8 mouse cellular contexts compared by ENCODE assay signal in genomic region chr11:97362649-97362942, GRCm38 (mm10). TPM values are rescaled to one million over a fixed set of nuclear protein-coding genes. Genes with fewer than 3 reads are reported as not detected.
DNase-seq lines count a peak whose midpoint lies in the region; ATAC-seq and TF ChIP-seq lines count a peak whose summit lies in the region.

No protein-coding gene starts in this region.

- H3K4me1 ChIP-seq in MEL (ENCODE audit: control insufficient read depth in 1 of 2, insufficient read depth in 2 of 2, low read length in 2 of 2), result peaks cover 9 to 28% of the 10 kb centered on the region in 2 experiments
- peaks cover 21% of the 10 kb centered on the region for H3K4me1 ChIP-seq in embryonic facial prominence, embryonic 14.5 days (ENCODE audit: control insufficient read depth, insufficient read depth, low read length)
- peaks cover 17% of the 10 kb centered on the region for H3K4me1 ChIP-seq in hindbrain, postnatal 0 days (ENCODE audit: insufficient read depth, low read length)
- peaks cover 27% of the 10 kb centered on the region for H3K4me1 ChIP-seq in lung, embryonic 16.5 days (replicated peaks; ENCODE audit: control insufficient read depth, insufficient read depth, low read length)
- H3K4me1 ChIP-seq in stomach, embryonic 16.5 days (ENCODE audit: control insufficient read depth, insufficient read depth, low read length), result peaks cover 26% of the 10 kb centered on the region

- H3K9ac ChIP-seq in MEL (ENCODE audit: control insufficient read depth, low read depth, low read length, poor library complexity, severe bottlenecking), result peak overlapping the region; percentile 96
- H3K9ac ChIP-seq in embryonic facial prominence, embryonic 14.5 days (ENCODE audit: low read depth, low read length), result peak overlapping the region; percentile 97
- H3K9ac ChIP-seq in hindbrain, postnatal 0 days (replicated peaks; ENCODE audit: low read length), result peak overlapping the region; percentile 98
- H3K9ac ChIP-seq in lung, embryonic 16.5 days (ENCODE audit: low read length), result peak overlapping the region; percentile 97
- H3K9ac ChIP-seq in stomach, embryonic 16.5 days (ENCODE audit: low read length), result peak overlapping the region; percentile 99

- no peak for TF ChIP-seq POLR2A in MEL (IDR thresholded peaks at IDR 0.05; ENCODE audit: control insufficient read depth in 1 of 2, insufficient read depth in 1 of 2, low read depth in 1 of 2, low read length in 2 of 2, poor library complexity in 1 of 2)

- WGBS in embryonic facial prominence, embryonic 14.5 days, result 0% methylated on average over 5 of the region's 39 CpGs
- WGBS in hindbrain, postnatal 0 days, result under 1% methylated on average over 21 of the region's 39 CpGs
- under 1% methylated on average over 26 of the region's 39 CpGs for WGBS in lung, embryonic 16.5 days
- WGBS in stomach, embryonic 16.5 days, result under 1% methylated on average over 39 of the region's 39 CpGs

- peak overlapping the region; percentile 51 for H3K27ac ChIP-seq in MEL (ENCODE audit: control insufficient read depth, low read depth, low read length)
- H3K27ac ChIP-seq in embryonic facial prominence, embryonic 14.5 days (replicated peaks; ENCODE audit: low read depth, low read length), result peak overlapping the region; percentile 77
- H3K27ac ChIP-seq in hindbrain, postnatal 0 days, result peak overlapping the region; percentile 92
- H3K27ac ChIP-seq in lung, embryonic 16.5 days (ENCODE audit: low read length), result peak overlapping the region; percentile 87
- H3K27ac ChIP-seq in stomach, embryonic 16.5 days (ENCODE audit: low read length), result peak overlapping the region; percentile 78

- no peak for TF ChIP-seq RAD21 in MEL (IDR thresholded peaks at IDR 0.05; ENCODE audit: low read depth, low read length)

- no peaks in the 10 kb centered on the region for H3K9me3 ChIP-seq in MEL (replicated peaks; ENCODE audit: insufficient read depth, low read length)
- H3K9me3 ChIP-seq in embryonic facial prominence, embryonic 14.5 days (ENCODE audit: control insufficient read depth, low read length), result no peaks in the 10 kb centered on the region
- H3K9me3 ChIP-seq in hindbrain, postnatal 0 days (ENCODE audit: low read length), result no peaks in the 10 kb centered on the region
- no peaks in the 10 kb centered on the region for H3K9me3 ChIP-seq in lung, embryonic 16.5 days (ENCODE audit: control insufficient read depth, low read length)
- H3K9me3 ChIP-seq in stomach, embryonic 16.5 days (replicated peaks; ENCODE audit: control insufficient read depth, low read length), result no peaks in the 10 kb centered on the region

- peak; percentile 31 for DNase-seq in kidney, adult 9 months
- no peak for DNase-seq in kidney, postnatal 4 days
- peak; percentile 51 for DNase-seq in MEL (ENCODE audit: low read depth, low spot score)
- DNase-seq in embryonic facial prominence, embryonic 14.5 days (ENCODE audit: low spot score), result no peak
- peak; percentile 40 for DNase-seq in hindbrain, postnatal 0 days (ENCODE audit: low spot score)
- DNase-seq in c-Kit-positive CD71-positive TER-119-positive erythroid progenitor cells, embryonic 14.5 days (ENCODE audit: low spot score), result no peak

- peaks cover 5 to 15% of the 10 kb centered on the region in 2 experiments for H3K36me3 ChIP-seq in MEL (ENCODE audit: control insufficient read depth in 1 of 2, insufficient read depth in 2 of 2, low read length in 2 of 2)
- no peaks in the 10 kb centered on the region for H3K36me3 ChIP-seq in embryonic facial prominence, embryonic 14.5 days (ENCODE audit: control insufficient read depth, insufficient read depth, low read length)
- H3K36me3 ChIP-seq in hindbrain, postnatal 0 days (ENCODE audit: insufficient read depth, low read length), result no peaks in the 10 kb centered on the region
- H3K36me3 ChIP-seq in lung, embryonic 16.5 days (ENCODE audit: control insufficient read depth, insufficient read depth, low read length), result no peaks in the 10 kb centered on the region
- H3K36me3 ChIP-seq in stomach, embryonic 16.5 days (ENCODE audit: control insufficient read depth, insufficient read depth, low read length), result no peaks in the 10 kb centered on the region

- peak overlapping the region; percentile 71 to 97 for H3K4me3 ChIP-seq in MEL (ENCODE audit: control insufficient read depth in 1 of 2, insufficient read depth in 1 of 2, low read depth in 2 of 2, low read length in 2 of 2)
- H3K4me3 ChIP-seq in embryonic facial prominence, embryonic 14.5 days (ENCODE audit: low read depth, low read length), result peak overlapping the region; percentile 75
- peak overlapping the region; percentile 97 for H3K4me3 ChIP-seq in hindbrain, postnatal 0 days (ENCODE audit: low read length)
- peak overlapping the region; percentile 99 for H3K4me3 ChIP-seq in lung, embryonic 16.5 days (ENCODE audit: low read length)
- peak overlapping the region; percentile 99 for H3K4me3 ChIP-seq in stomach, embryonic 16.5 days (replicated peaks; ENCODE audit: low read length)

- peaks cover 49% of the 10 kb centered on the region for H3K79me2 ChIP-seq in MEL (ENCODE audit: control insufficient read depth, insufficient read depth, low read length, poor library complexity)

- TF ChIP-seq EP300 in MEL (IDR thresholded peaks at IDR 0.05; ENCODE audit: low read depth in 1 of 2, low read length in 2 of 2), result no peak

- ATAC-seq in embryonic facial prominence, embryonic 14.5 days (ENCODE audit: low read depth), result no peak; the same call in 1 of the 2 replicates
- no peak for ATAC-seq in hindbrain, postnatal 0 days
- ATAC-seq in lung, embryonic 16.5 days (ENCODE audit: low read depth), result peak; percentile 52
- ATAC-seq in stomach, embryonic 16.5 days (ENCODE audit: insufficient read depth, low FRiP score), result no peak

- H3K27me3 ChIP-seq in MEL (ENCODE audit: control insufficient read depth in 1 of 2, insufficient read depth in 2 of 2, low read length in 2 of 2), result no peaks in the 10 kb centered on the region
- H3K27me3 ChIP-seq in embryonic facial prominence, embryonic 14.5 days (replicated peaks; ENCODE audit: control insufficient read depth, insufficient read depth, low read length), result no peaks in the 10 kb centered on the region
- H3K27me3 ChIP-seq in hindbrain, postnatal 0 days (ENCODE audit: insufficient read depth, low read length), result no peaks in the 10 kb centered on the region
- no peaks in the 10 kb centered on the region for H3K27me3 ChIP-seq in lung, embryonic 16.5 days (ENCODE audit: control insufficient read depth, insufficient read depth, low read depth, low read length)
- H3K27me3 ChIP-seq in stomach, embryonic 16.5 days (ENCODE audit: control insufficient read depth, insufficient read depth, low read length), result no peaks in the 10 kb centered on the region

- peak overlapping the region; percentile 80 for H3K4me2 ChIP-seq in embryonic facial prominence, embryonic 14.5 days (ENCODE audit: low read depth, low read length)
- H3K4me2 ChIP-seq in hindbrain, postnatal 0 days (ENCODE audit: low read depth, low read length), result peak overlapping the region; percentile 94
- H3K4me2 ChIP-seq in lung, embryonic 16.5 days (ENCODE audit: low read depth, low read length), result peak overlapping the region; percentile 78
- peak overlapping the region; percentile 69 for H3K4me2 ChIP-seq in stomach, embryonic 16.5 days (ENCODE audit: low read depth, low read length)

- TF ChIP-seq CTCF in MEL (IDR thresholded peaks at IDR 0.05 in 2 of 3, conservative IDR thresholded peaks at IDR 0.05 in 1 of 3; ENCODE audit: control insufficient read depth in 1 of 3, insufficient read depth in 1 of 3, low read depth in 2 of 3, low read length in 3 of 3, poor library complexity in 1 of 3, severe bottlenecking in 1 of 3), result no peak
- TF ChIP-seq CTCF in hindbrain, postnatal 0 days (IDR thresholded peaks at IDR 0.05; ENCODE audit: low read depth), result no peak

RNA-seq across cellular contexts. Expression of gene Socs7, which starts 0.2 kb away (rescaled TPM):
- total RNA-seq in MEL (2012; rRNA removed), result 18.7 and 21.0 TPM in 2 replicates
- 10 to 100 TPM in 1 of 2 experiments, not detected in 1; 19.3 TPM for polyA plus RNA-seq in MEL (2012; ENCODE audit: insufficient read depth in 1 of 2, insufficient read length in 2 of 2, low read depth in 1 of 2, low replicate concordance in 2 of 2, missing spikeins in 1 of 2)
- 3.0 and 3.1 TPM in 2 replicates for polyA plus RNA-seq in embryonic facial prominence, embryonic 14.5 days (2014; fragmentation: Nextera tagmentation; extraction: Ambion mirVana)
- total RNA-seq in hindbrain, postnatal 0 days (2014; rRNA removed), result 49.5 and 59.0 TPM in 2 replicates
- 5.5 and 5.9 TPM in 2 replicates for polyA plus RNA-seq in hindbrain, postnatal 0 days (2015; fragmentation: Nextera tagmentation; extraction: Ambion mirVana)
- polyA plus RNA-seq in lung, embryonic 16.5 days (2015; fragmentation: Nextera tagmentation; extraction: Ambion mirVana), result 3.2 TPM in 2 replicates
- polyA plus RNA-seq in stomach, embryonic 16.5 days (2015; fragmentation: Nextera tagmentation; extraction: Ambion mirVana), result 2.8 and 3.4 TPM in 2 replicates

RNA-seq across cellular contexts. Expression of gene Gpr179, which starts 10.7 kb away (rescaled TPM):
- under 0.01 and 0.04 TPM in 2 replicates for total RNA-seq in MEL (2012; rRNA removed)
- under 1 TPM in 1 of 2 experiments, not detected in 1; 0.01 TPM for polyA plus RNA-seq in MEL (2012; ENCODE audit: insufficient read depth in 1 of 2, insufficient read length in 2 of 2, low read depth in 1 of 2, low replicate concordance in 2 of 2, missing spikeins in 1 of 2)
- 0.08 and 0.15 TPM in 2 replicates for polyA plus RNA-seq in embryonic facial prominence, embryonic 14.5 days (2014; fragmentation: Nextera tagmentation; extraction: Ambion mirVana)
- 1.8 and 1.9 TPM in 2 replicates for total RNA-seq in hindbrain, postnatal 0 days (2014; rRNA removed)
- 0.61 and 1.0 TPM in 2 replicates for polyA plus RNA-seq in hindbrain, postnatal 0 days (2015; fragmentation: Nextera tagmentation; extraction: Ambion mirVana)
- 0.11 and 0.14 TPM in 2 replicates for polyA plus RNA-seq in lung, embryonic 16.5 days (2015; fragmentation: Nextera tagmentation; extraction: Ambion mirVana)
- 0.25 and 0.36 TPM in 2 replicates for polyA plus RNA-seq in stomach, embryonic 16.5 days (2015; fragmentation: Nextera tagmentation; extraction: Ambion mirVana)

RNA-seq across cellular contexts. Expression of gene Mrpl45, which starts 47.1 kb away (rescaled TPM):
- total RNA-seq in MEL (2012; rRNA removed), result 72.7 and 74.5 TPM in 2 replicates
- 10 to 100 TPM in 1 of 2 experiments, not detected in 1; 65.0 TPM for polyA plus RNA-seq in MEL (2012; ENCODE audit: insufficient read depth in 1 of 2, insufficient read length in 2 of 2, low read depth in 1 of 2, low replicate concordance in 2 of 2, missing spikeins in 1 of 2)
- 35.2 and 37.8 TPM in 2 replicates for polyA plus RNA-seq in embryonic facial prominence, embryonic 14.5 days (2014; fragmentation: Nextera tagmentation; extraction: Ambion mirVana)
- total RNA-seq in hindbrain, postnatal 0 days (2014; rRNA removed), result 21.2 and 22.5 TPM in 2 replicates
- polyA plus RNA-seq in hindbrain, postnatal 0 days (2015; fragmentation: Nextera tagmentation; extraction: Ambion mirVana), result 35.1 and 39.5 TPM in 2 replicates
- polyA plus RNA-seq in lung, embryonic 16.5 days (2015; fragmentation: Nextera tagmentation; extraction: Ambion mirVana), result 42.2 and 43.0 TPM in 2 replicates
- polyA plus RNA-seq in stomach, embryonic 16.5 days (2015; fragmentation: Nextera tagmentation; extraction: Ambion mirVana), result 38.5 and 38.6 TPM in 2 replicates

RNA-seq across cellular contexts. Expression of gene Arhgap23, which starts 52.7 kb away (rescaled TPM):
- total RNA-seq in MEL (2012; rRNA removed), result 1.7 and 1.8 TPM in 2 replicates
- 1 to 10 TPM in 1 of 2 experiments, not detected in 1; 7.5 TPM for polyA plus RNA-seq in MEL (2012; ENCODE audit: insufficient read depth in 1 of 2, insufficient read length in 2 of 2, low read depth in 1 of 2, low replicate concordance in 2 of 2, missing spikeins in 1 of 2)
- polyA plus RNA-seq in embryonic facial prominence, embryonic 14.5 days (2014; fragmentation: Nextera tagmentation; extraction: Ambion mirVana), result 8.9 and 9.5 TPM in 2 replicates
- 75.2 and 86.8 TPM in 2 replicates for total RNA-seq in hindbrain, postnatal 0 days (2014; rRNA removed)
- polyA plus RNA-seq in hindbrain, postnatal 0 days (2015; fragmentation: Nextera tagmentation; extraction: Ambion mirVana), result 7.3 and 7.7 TPM in 2 replicates
- 5.2 and 5.4 TPM in 2 replicates for polyA plus RNA-seq in lung, embryonic 16.5 days (2015; fragmentation: Nextera tagmentation; extraction: Ambion mirVana)
- 4.4 and 4.8 TPM in 2 replicates for polyA plus RNA-seq in stomach, embryonic 16.5 days (2015; fragmentation: Nextera tagmentation; extraction: Ambion mirVana)

Comparison
In these comparisons a context has a peak if more than half of its experiments do, and no peak if none do; other contexts are left out.
1. DNase-seq: peak in kidney, adult 9 months (single experiment), MEL (single experiment) and hindbrain, postnatal 0 days (single experiment); none in kidney, postnatal 4 days (0 of 2), embryonic facial prominence, embryonic 14.5 days (single experiment) and c-Kit-positive CD71-positive TER-119-positive erythroid progenitor cells, embryonic 14.5 days (single experiment).
2. Peak in every context shown above with its lines, with median percentiles within 50 percentile points of each other: H3K27ac ChIP-seq, H3K4me3 ChIP-seq, H3K9ac ChIP-seq and H3K4me2 ChIP-seq.